Mouse (Mus musculus) testis, adult 2 months (tissue): ENCODE data around the gene Axl. TPM values are rescaled to one million over a fixed set of nuclear protein-coding genes. Genes with fewer than 3 reads are reported as not detected.

Experiments
- H3K27ac ChIP-seq: fragments of 200-500 bp; 2 replicates; pipeline ENCODE4 v1.5.1; 2012; ENCODE audit warnings: low read depth, low read length; ENCODE audit not compliant: control insufficient read depth, insufficient read depth
- H3K27me3 ChIP-seq: fragments of 200-500 bp; 2 replicates; pipeline ENCODE4 v1.6.1; 2012; ENCODE audit warnings: mild to moderate bottlenecking, low read length, moderate library complexity; ENCODE audit not compliant: control insufficient read depth, insufficient read depth
- H3K36me3 ChIP-seq: fragments of 200-500 bp; 2 replicates; pipeline ENCODE4 v1.6.1; 2012; ENCODE audit warnings: mild to moderate bottlenecking, low read length; ENCODE audit not compliant: control insufficient read depth, insufficient read depth
- H3K4me1 ChIP-seq: fragments of 200-500 bp; 2 replicates; pipeline ENCODE4 v1.6.1; 2012; ENCODE audit warnings: low read length; ENCODE audit not compliant: control insufficient read depth, insufficient read depth
- H3K4me3 ChIP-seq: fragments of 200-500 bp; 2 replicates; pipeline ENCODE4 v1.5.1; 2012; ENCODE audit warnings: low read depth, mild to moderate bottlenecking, low read length, moderate library complexity, mixed read lengths; ENCODE audit not compliant: control insufficient read depth
- CTCF ChIP-seq: fragments of 200-500 bp; IDR thresholded peaks from 2 replicates; pipeline ENCODE4 v1.5.1; 2012; ENCODE audit warnings: low read depth, mild to moderate bottlenecking, inconsistent platforms, low read length, moderate library complexity; ENCODE audit not compliant: control insufficient read depth, insufficient read depth, insufficient replicate concordance
- POLR2A ChIP-seq: fragments of 200-500 bp; IDR thresholded peaks from 2 replicates; pipeline ENCODE4 v1.6.1; 2012; ENCODE audit warnings: low read depth, mild to moderate bottlenecking, inconsistent platforms, low read length, moderate library complexity; ENCODE audit not compliant: control insufficient read depth
- polyA plus RNA-seq: library from polyadenylated mRNA; depleted of rRNA; stranded (reverse); fragments of >200 nt; gene quantifications from 2 replicates; pipeline ENCODE4 v1.2.3, GENCODE M21; 2012; rRNA removed

Gene Axl
- polyA plus RNA-seq, 1 experiment: 23.7 TPM

GRCm38 (mm10) chr7:25707581-25708292, 80.8 kb downstream of the Axl start:
- Histone ChIP-seq H3K4me3 (no peak overlapping the region), H3K4me1 (peaks cover 19% of the 10 kb centered on the region), H3K27ac (peak overlapping the region; percentile 77), H3K36me3 (no peaks in the 10 kb centered on the region; the same call in 1 of the 2 replicates), H3K27me3 (no peaks in the 10 kb centered on the region)
- TF ChIP-seq CTCF: no peak
- no peak for TF ChIP-seq POLR2A

Other genes with a start within 250 kb of the Axl start
- 32.3 and 35.1 TPM in 2 replicates for gene Ceacam2, start 248.8 kb downstream of the Axl start, polyA plus RNA-seq
- not detected in 2 replicates for gene Erich4, start 172.8 kb downstream of the Axl start, polyA plus RNA-seq
- gene Dmac2, start 169.3 kb downstream of the Axl start, polyA plus RNA-seq: 53.6 and 57.8 TPM in 2 replicates
- gene B3gnt8, start 162.1 kb downstream of the Axl start, polyA plus RNA-seq: 3.1 and 3.9 TPM in 2 replicates
- 69.0 and 76.6 TPM in 2 replicates for gene Bckdha, start 129.7 kb downstream of the Axl start, polyA plus RNA-seq
- gene Exosc5, start 129.5 kb downstream of the Axl start, polyA plus RNA-seq: 466 and 545 TPM in 2 replicates
- gene Tmem91, start 113.5 kb downstream of the Axl start, polyA plus RNA-seq: 17.4 and 19.0 TPM in 2 replicates
- 18.6 and 19.4 TPM in 2 replicates for gene B9d2, start 107.9 kb downstream of the Axl start, polyA plus RNA-seq
- gene Tgfb1, start 101.7 kb downstream of the Axl start, polyA plus RNA-seq: 6.8 and 6.9 TPM in 2 replicates
- 73.5 and 74.3 TPM in 2 replicates for gene Ccdc97, start 69.6 kb downstream of the Axl start, polyA plus RNA-seq
- 79.0 and 82.5 TPM in 2 replicates for gene Hnrnpul1, start 33.9 kb downstream of the Axl start, polyA plus RNA-seq
- 1.7 and 1.9 TPM in 2 replicates for gene Cyp2s1, start 28.2 kb upstream of the Axl start, polyA plus RNA-seq
- gene Cyp2b10, start 108.9 kb upstream of the Axl start, polyA plus RNA-seq: 0.08 TPM in 1 of 2 replicates, not detected in the other